Mouse (Mus musculus): ENCODE measurements around the gene Akr1b10.
"Not testable (repeated sequence)": the region's sequence is repeated elsewhere in the genome, so short reads cannot be mapped to it uniquely, and the experiment has no call there.

Akr1b10 gene
- long read RNA-seq, experiment 1, transcript Akr1b10-205 (3 exons, 1,131 nt), result minor isoform, 14 of 147 reads
- long read RNA-seq, experiment 1, transcript Akr1b10-201 (10 exons, 1,371 nt), result major isoform, 120 of 147 reads
- long read RNA-seq, experiment 1, partial matches to known transcripts, result 7 of 147 reads
- long read RNA-seq, experiment 1, other reads (novel, unspliced or antisense), result 5 of 147 reads
- long read RNA-seq, experiment 2, transcript Akr1b10-203 (10 exons, 1,280 nt), result minor isoform, 6 of 327 reads
- long read RNA-seq, experiment 2, transcript Akr1b10-201 (10 exons, 1,371 nt), result major isoform, 270 of 327 reads
- long read RNA-seq, experiment 2, transcript Akr1b10-205 (3 exons, 1,131 nt), result minor isoform, 27 of 327 reads
- long read RNA-seq, experiment 2, partial matches to known transcripts, result 18 of 327 reads
- long read RNA-seq, experiment 2, other reads (novel, unspliced or antisense), result 3 of 327 reads

- intact Hi-C loops (cut with DNase I), result no loop called here
These were observed at the start of gene Akr1b10 for GRCm38 (mm10) chr6:34384110-34384661. Gene Akr1b10 (plus strand): TSS chr6:34384218.

- intact Hi-C loops (cut with DNase I), result no loop called here
These were observed 49.3 kb upstream of the Akr1b10 start for GRCm38 (mm10) chr6:34334673-34335072.

- intact Hi-C loops (cut with DNase I), result no loop called here
These were observed 46.2 kb upstream of the Akr1b10 start for GRCm38 (mm10) chr6:34337799-34338198.

- intact Hi-C loops (cut with DNase I), result no loop called here
These were observed 42.0 kb upstream of the Akr1b10 start for GRCm38 (mm10) chr6:34341991-34342390.

- intact Hi-C loops (cut with DNase I), result no loop called here
These were observed 41.5 kb upstream of the Akr1b10 start for GRCm38 (mm10) chr6:34342476-34342875.

GRCm38 (mm10) chr6:34343426-34343825 is 40.6 kb upstream of the Akr1b10 start:
- intact Hi-C loops (cut with DNase I), result no loop called here

- intact Hi-C loops (cut with DNase I), result no loop called here
These were observed 39.7 kb upstream of the Akr1b10 start for GRCm38 (mm10) chr6:34344135-34344850.

- intact Hi-C loops (cut with DNase I), result no loop called here
These were observed 39.1 kb upstream of the Akr1b10 start for GRCm38 (mm10) chr6:34344935-34345334.

GRCm38 (mm10) chr6:34346096-34346898 is 37.7 kb upstream of the Akr1b10 start:
- intact Hi-C loops (cut with DNase I), result loop anchor here (1.0 kb wide), 1 partner anchor 53 kb away; no protein-coding TSS in a partner anchor

- intact Hi-C loops (cut with DNase I), result no loop called here
These were observed 33.9 kb upstream of the Akr1b10 start for GRCm38 (mm10) chr6:34350037-34350699.

GRCm38 (mm10) chr6:34351481-34351880 is 32.5 kb upstream of the Akr1b10 start:
- intact Hi-C loops (cut with DNase I), result not testable (repeated sequence)

GRCm38 (mm10) chr6:34352401-34352800 is 31.6 kb upstream of the Akr1b10 start:
- intact Hi-C loops (cut with DNase I), result no loop called here

- intact Hi-C loops (cut with DNase I), result no loop called here
These were observed 30.2 kb upstream of the Akr1b10 start, which contains the start of gene Akr1b8 for GRCm38 (mm10) chr6:34353658-34354353. Gene Akr1b8 (plus strand): TSS chr6:34354119.

GRCm38 (mm10) chr6:34354354-34355348 is 29.4 kb upstream of the Akr1b10 start:
- intact Hi-C loops (cut with DNase I), result no loop called here

- intact Hi-C loops (cut with DNase I), result no loop called here
These were observed 28.7 kb upstream of the Akr1b10 start for GRCm38 (mm10) chr6:34355349-34355747.

GRCm38 (mm10) chr6:34355841-34356240 is 28.2 kb upstream of the Akr1b10 start:
- intact Hi-C loops (cut with DNase I), result no loop called here

- intact Hi-C loops (cut with DNase I), result no loop called here
These were observed 19.5 kb upstream of the Akr1b10 start for GRCm38 (mm10) chr6:34364217-34365136.

- intact Hi-C loops (cut with DNase I), result no loop called here
These were observed 16.0 kb upstream of the Akr1b10 start for GRCm38 (mm10) chr6:34367998-34368397.

Data from adrenal gland (tissue).